9 mouse cellular contexts compared by ENCODE assay signal in the genomic region with DNA sequence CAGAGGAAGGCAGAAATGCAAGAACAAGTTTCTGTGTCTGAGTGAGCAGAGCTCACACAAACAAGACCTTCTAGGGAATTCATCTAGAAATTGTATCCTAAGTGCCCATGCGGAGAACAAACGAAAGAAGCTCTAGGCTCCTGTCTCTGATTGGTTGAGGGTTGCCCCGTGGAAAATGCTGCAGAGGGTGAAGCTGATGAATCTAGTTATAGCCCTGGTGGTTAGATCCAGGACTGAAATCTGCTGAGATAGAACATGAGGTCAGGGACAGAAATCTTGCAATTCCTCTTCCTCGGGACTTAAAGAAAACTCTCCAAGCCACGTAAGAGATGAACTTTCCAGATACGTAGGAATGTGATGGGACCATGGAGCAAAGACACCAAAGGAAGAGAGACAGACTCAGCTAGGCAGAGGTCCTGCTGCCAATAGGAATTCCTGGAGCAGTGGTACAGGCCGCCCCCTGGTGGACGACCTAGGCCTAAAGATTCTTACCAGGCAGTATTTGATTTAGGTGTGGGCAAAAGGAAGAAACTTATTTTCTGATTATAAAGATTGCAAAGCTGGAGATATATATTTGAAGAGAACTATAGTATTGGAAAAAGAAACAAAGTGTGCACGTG. TPM values are rescaled to one million over a fixed set of nuclear protein-coding genes. Genes with fewer than 3 reads are reported as not detected.
DNase-seq lines count a peak whose midpoint lies in the region; ATAC-seq and TF ChIP-seq lines count a peak whose summit lies in the region.
"Had no signal": no experiment of that assay in that cellular context is flagged by ENCODE, and none has a peak within 500 bp of the region (broad histone marks: within the 10 kb centered on the region; RNA-seq: fewer than 3 reads in every experiment).

No protein-coding gene starts in this region.

- H3K9ac ChIP-seq in midbrain, embryonic 12.5 days (replicated peaks): no peak overlapping the region
- H3K9ac ChIP-seq in midbrain, embryonic 16.5 days (ENCODE audit: low read depth, low read length): no peak overlapping the region
- H3K9ac ChIP-seq in kidney, postnatal 0 days (ENCODE audit: low read depth, low read length): no peak overlapping the region
- H3K9ac ChIP-seq in liver, embryonic 14.5 days (replicated peaks): no peak overlapping the region

- H3K4me2 ChIP-seq in midbrain, embryonic 12.5 days (replicated peaks): no peak overlapping the region
- no peak overlapping the region for H3K4me2 ChIP-seq in midbrain, embryonic 16.5 days (ENCODE audit: low read length)
- no peak overlapping the region for H3K4me2 ChIP-seq in kidney, postnatal 0 days (ENCODE audit: low read length)
- no peak overlapping the region for H3K4me2 ChIP-seq in liver, embryonic 14.5 days (ENCODE audit: low read depth)

- no peaks in the 10 kb centered on the region for H3K9me3 ChIP-seq in midbrain, embryonic 12.5 days
- no peaks in the 10 kb centered on the region for H3K9me3 ChIP-seq in midbrain, embryonic 16.5 days (replicated peaks; ENCODE audit: control insufficient read depth, low read length, poor library complexity, severe bottlenecking)
- no peaks in the 10 kb centered on the region for H3K9me3 ChIP-seq in kidney, postnatal 0 days (replicated peaks; ENCODE audit: low read length)
- H3K9me3 ChIP-seq in liver, embryonic 14.5 days (ENCODE audit: control insufficient read depth, low read length): no peaks in the 10 kb centered on the region

- 0 out of 2 replicates have a peak, but pooled peaks have one; percentile 34 for ATAC-seq in midbrain, embryonic 12.5 days (ENCODE audit: low FRiP score, low read depth)
- ATAC-seq in midbrain, embryonic 16.5 days: no peak
- 0 out of 2 replicates have a peak, but pooled peaks have one; percentile 49 for ATAC-seq in kidney, postnatal 0 days (replicated peaks; ENCODE audit: low FRiP score, low read depth)
- ATAC-seq in liver, embryonic 14.5 days (ENCODE audit: insufficient read depth): no peak

- H3K27me3 ChIP-seq in midbrain, embryonic 12.5 days: peaks cover 16% of the 10 kb centered on the region
- no peaks in the 10 kb centered on the region for H3K27me3 ChIP-seq in midbrain, embryonic 16.5 days (ENCODE audit: control insufficient read depth, insufficient read depth, low read depth, low read length)
- no peaks in the 10 kb centered on the region for H3K27me3 ChIP-seq in kidney, postnatal 0 days (ENCODE audit: insufficient read depth, low read length)
- no peaks in the 10 kb centered on the region for H3K27me3 ChIP-seq in liver, embryonic 14.5 days (ENCODE audit: control insufficient read depth, insufficient read depth, low read length)

- TF ChIP-seq CTCF in kidney, postnatal 0 days (IDR thresholded peaks at IDR 0.05; ENCODE audit: low read depth): peak; percentile 90
- peak; percentile 86 for TF ChIP-seq CTCF in liver, embryonic 14.5 days (IDR thresholded peaks at IDR 0.05; ENCODE audit: low read depth)

- DNase-seq in cerebellum, adult 11 months: peak; percentile 63
- peak; percentile 20 to 70 for DNase-seq in frontal cortex, postnatal 14 days (ENCODE audit: low spot score in 2 of 2)
- peak; percentile 83 for DNase-seq in kidney, postnatal 0 days (ENCODE audit: low spot score)
- DNase-seq in liver, embryonic 14.5 days (ENCODE audit: low read depth in 3 of 3, low spot score in 3 of 3): peak in 2 of 3 experiments; percentile 13 to 41
- peak; percentile 74 for DNase-seq in retina, postnatal 1 day
- peak; percentile 85 for DNase-seq in thymus, postnatal 4 days

- TF ChIP-seq EP300 in liver, embryonic 14.5 days (IDR thresholded peaks at IDR 0.05; ENCODE audit: low read depth): no peak

- H3K4me1 ChIP-seq in midbrain, embryonic 12.5 days: no peaks in the 10 kb centered on the region
- no peaks in the 10 kb centered on the region for H3K4me1 ChIP-seq in midbrain, embryonic 16.5 days (ENCODE audit: control insufficient read depth, insufficient read depth, low read length)
- H3K4me1 ChIP-seq in kidney, postnatal 0 days (replicated peaks; ENCODE audit: insufficient read depth, low read length): peaks cover 4% of the 10 kb centered on the region; the same call in 1 of the 2 replicates
- peaks cover 0 to 4% of the 10 kb centered on the region in 2 experiments; a peak in 2 of 4 replicates for H3K4me1 ChIP-seq in liver, embryonic 14.5 days (replicated peaks; ENCODE audit: control insufficient read depth in 2 of 2, insufficient read depth in 2 of 2, low read length in 1 of 2)

- H3K36me3 ChIP-seq in midbrain, embryonic 12.5 days: no peaks in the 10 kb centered on the region
- no peaks in the 10 kb centered on the region for H3K36me3 ChIP-seq in midbrain, embryonic 16.5 days (ENCODE audit: control insufficient read depth, insufficient read depth, low read length)
- H3K36me3 ChIP-seq in kidney, postnatal 0 days (ENCODE audit: insufficient read depth, low read length): no peaks in the 10 kb centered on the region
- H3K36me3 ChIP-seq in liver, embryonic 14.5 days (replicated peaks; ENCODE audit: control insufficient read depth, insufficient read depth, low read depth): no peaks in the 10 kb centered on the region

- no peak overlapping the region for H3K27ac ChIP-seq in midbrain, embryonic 12.5 days (replicated peaks)
- no peak overlapping the region for H3K27ac ChIP-seq in midbrain, embryonic 16.5 days (ENCODE audit: low read length)
- H3K27ac ChIP-seq in kidney, postnatal 0 days: no peak overlapping the region
- no peak overlapping the region for H3K27ac ChIP-seq in liver, embryonic 14.5 days

- H3K4me3 ChIP-seq in midbrain, embryonic 12.5 days: no peak overlapping the region
- no peak overlapping the region for H3K4me3 ChIP-seq in midbrain, embryonic 16.5 days (ENCODE audit: low read depth, low read length)
- H3K4me3 ChIP-seq in kidney, postnatal 0 days (replicated peaks; ENCODE audit: low read depth, low read length): no peak overlapping the region
- no peak overlapping the region for H3K4me3 ChIP-seq in liver, embryonic 14.5 days (ENCODE audit: insufficient read depth in 1 of 2, low read depth in 2 of 2, low read length in 2 of 2)

- 31% methylated on average over 9 of the region's 9 CpGs for WGBS in midbrain, embryonic 12.5 days
- WGBS in midbrain, embryonic 16.5 days: 25% methylated on average over 9 of the region's 9 CpGs
- WGBS in kidney, postnatal 0 days: 22% methylated on average over 9 of the region's 9 CpGs
- 12% methylated on average over 9 of the region's 9 CpGs for WGBS in liver, embryonic 14.5 days (ENCODE audit: insufficient replicate concordance)

RNA-seq across cellular contexts. Expression of a gene that starts 2.8 kb away (rescaled TPM):
- 0.32 and 0.34 TPM in 2 replicates for polyA plus RNA-seq in midbrain, embryonic 12.5 days (2016; fragmentation: Nextera tagmentation; extraction: Ambion mirVana)
- 0.26 TPM in 1 of 2 replicates, not detected in the other for polyA plus RNA-seq in midbrain, embryonic 16.5 days (2015; fragmentation: Nextera tagmentation; extraction: Ambion mirVana)
- 0.28 TPM in 1 of 2 replicates, not detected in the other for polyA plus RNA-seq in kidney, postnatal 0 days (2015; fragmentation: Nextera tagmentation; extraction: Ambion mirVana)
- polyA plus RNA-seq in liver, embryonic 14.5 days (2012; rRNA removed): 0.11 and 0.20 TPM in 2 replicates
- 0.19 TPM in 1 of 2 replicates, not detected in the other for polyA plus RNA-seq in liver, embryonic 14.5 days (2014; fragmentation: Nextera tagmentation; extraction: Ambion mirVana)
- polyA plus RNA-seq: heart, embryonic 14.5 days had no signal

RNA-seq across cellular contexts. Expression of a gene that starts 46.9 kb away (rescaled TPM):
- polyA plus RNA-seq in midbrain, embryonic 12.5 days (2016; fragmentation: Nextera tagmentation; extraction: Ambion mirVana): 122 and 132 TPM in 2 replicates
- 88.3 and 96.1 TPM in 2 replicates for polyA plus RNA-seq in midbrain, embryonic 16.5 days (2015; fragmentation: Nextera tagmentation; extraction: Ambion mirVana)
- 47.0 and 51.5 TPM in 2 replicates for polyA plus RNA-seq in kidney, postnatal 0 days (2015; fragmentation: Nextera tagmentation; extraction: Ambion mirVana)
- polyA plus RNA-seq in liver, embryonic 14.5 days (2012; rRNA removed): 4.4 and 7.2 TPM in 2 replicates
- polyA plus RNA-seq in liver, embryonic 14.5 days (2014; fragmentation: Nextera tagmentation; extraction: Ambion mirVana): 15.3 and 17.3 TPM in 2 replicates

Comparison
In these comparisons a context has a peak if more than half of its experiments do, and no peak if none do; other contexts are left out.
1. ATAC-seq: peak in midbrain, embryonic 12.5 days (single experiment) and kidney, postnatal 0 days (single experiment); none in midbrain, embryonic 16.5 days (single experiment) and liver, embryonic 14.5 days (single experiment).
2. DNase-seq: peak in every context shown above with its lines; median percentile 85 in thymus, postnatal 4 days; 83 in kidney, postnatal 0 days; 74 in retina, postnatal 1 day; 63 in cerebellum, adult 11 months; 45 in frontal cortex, postnatal 14 days; 27 in liver, embryonic 14.5 days.